Mouse (Mus musculus) stomach, postnatal 0 days (tissue): ENCODE measurements around the gene Meis1. TPM values are rescaled to one million over a fixed set of nuclear protein-coding genes. Genes with fewer than 3 reads are reported as not detected.

Source experiments
- ATAC-seq: fragments of 200-750 bp; cut with Nextera tagmentation; 2 replicates; pipeline ENCODE4 v1.8.0; 2017; ENCODE audit not compliant: low FRiP score, low TSS enrichment
- DNase-seq: peaks from one replicate; pipeline ENCODE4 v3.0.0-alpha.2; 2016; ENCODE audit warnings: low spot score
- H3K27ac ChIP-seq: fragments of 300-500 bp; sonication (generic); replicated peaks from 2 replicates; pipeline ENCODE4 v1.5.1; 2014; ENCODE audit warnings: mild to moderate bottlenecking, control low read depth
- H3K27me3 ChIP-seq: fragments of 300-500 bp; sonication (generic); 2 replicates; pipeline ENCODE4 v1.6.1; 2014; ENCODE audit warnings: low read length; ENCODE audit not compliant: control insufficient read depth, insufficient read depth
- H3K36me3 ChIP-seq: fragments of 300-500 bp; sonication (generic); 2 replicates; pipeline ENCODE4 v1.6.1; 2014; ENCODE audit warnings: low read length, mixed read lengths; ENCODE audit not compliant: control insufficient read depth, insufficient read depth
- H3K4me1 ChIP-seq: fragments of 300-500 bp; sonication (generic); replicated peaks from 2 replicates; pipeline ENCODE4 v1.6.1; 2014; ENCODE audit warnings: antibody characterized with exemption; ENCODE audit not compliant: control insufficient read depth, insufficient read depth
- H3K4me2 ChIP-seq: fragments of 300-500 bp; sonication (generic); replicated peaks from 2 replicates; pipeline ENCODE4 v1.6.1; 2014; ENCODE audit warnings: low read depth, mild to moderate bottlenecking, control low read depth, moderate library complexity
- H3K4me3 ChIP-seq: fragments of 300-500 bp; sonication (generic); 2 replicates; pipeline ENCODE4 v1.5.1; 2014; ENCODE audit warnings: low read depth, low read length, control low read depth
- H3K9ac ChIP-seq: fragments of 300-500 bp; sonication (generic); 2 replicates; pipeline ENCODE4 v1.6.1; 2014; ENCODE audit warnings: mild to moderate bottlenecking, low read length, control low read depth, mixed read lengths
- H3K9me3 ChIP-seq: fragments of 300-500 bp; sonication (generic); 2 replicates; pipeline ENCODE4 v1.6.1; 2016; ENCODE audit warnings: low read length; ENCODE audit not compliant: control insufficient read depth
- CTCF ChIP-seq: IDR thresholded peaks from 2 replicates; pipeline ENCODE4 v1.5.1; 2016; ENCODE audit warnings: antibody characterized with exemption, low read depth, mild to moderate bottlenecking, moderate library complexity
- EP300 ChIP-seq: optimal IDR thresholded peaks from 2 replicates; pipeline ENCODE3; 2016; ENCODE audit warnings: antibody characterized with exemption
- WGBS: fragments of 180-500 bp; shearing (Covaris S2); extraction: QIAGEN DNeasy Blood & Tissue Kit; methylation state at CpG from one replicate; pipeline ENCODE4 v1.1.7; 2014; 5-methylcytosine and 5-hydroxymethylcytosine counted together
- polyA plus RNA-seq: library from polyadenylated mRNA; unstranded; fragments of >200 nt; fragmentation: Nextera tagmentation; extraction: Ambion mirVana; gene quantifications from 2 replicates; pipeline ENCODE4 v1.2.1, GENCODE M21; 2015

Meis1 gene
- polyA plus RNA-seq, 1 experiment from 2014 or later = 48.5 TPM

- DNase-seq (peak; percentile 94), ATAC-seq (peak; percentile 83)
- peak overlapping the region; percentile 99 for H3K27ac ChIP-seq
- H3K4me3 ChIP-seq = peak overlapping the region; percentile 68
- no peaks in the 10 kb centered on the region for H3K27me3 ChIP-seq
- TF ChIP-seq EP300 = no peak
- peak; percentile 42 for TF ChIP-seq CTCF
- no peaks in the 10 kb centered on the region for H3K36me3 ChIP-seq
- WGBS = under 1% methylated on average over 25 of the region's 25 CpGs
- H3K9ac ChIP-seq = peak overlapping the region; percentile 94
- H3K4me2 ChIP-seq = peak overlapping the region; percentile 92
- no peaks in the 10 kb centered on the region for H3K4me1 ChIP-seq
- no peaks in the 10 kb centered on the region for H3K9me3 ChIP-seq
Observed at GRCm38 (mm10) chr11:19020371-19020824, 1.6 kb upstream of the Meis1 start.

GRCm38 (mm10) chr11:19019204-19020171, 703 bp upstream of the Meis1 start:
- Histone ChIP-seq H3K4me3 (peak overlapping the region; percentile 68), H3K4me2 (peak overlapping the region; percentile 92), H3K36me3 (no peaks in the 10 kb centered on the region), H3K27me3 (no peaks in the 10 kb centered on the region), H3K4me1 (no peaks in the 10 kb centered on the region), H3K9me3 (no peaks in the 10 kb centered on the region), H3K27ac (peak overlapping the region; percentile 99), H3K9ac (peak overlapping the region; percentile 94)
- no peak for TF ChIP-seq CTCF
- no peak for TF ChIP-seq EP300
- ATAC-seq = peak; percentile 7; the same call in 1 of the 2 replicates
- peak; percentile 68 for DNase-seq
- 0% methylated on average over 63 of the region's 67 CpGs for WGBS

GRCm38 (mm10) chr11:19017719-19018413, 919 bp downstream of the Meis1 start:
- DNase-seq = no peak
- ATAC-seq = no peak
- no peak for TF ChIP-seq CTCF
- TF ChIP-seq EP300 = no peak

GRCm38 (mm10) chr11:19017262-19017661, 1.5 kb downstream of the Meis1 start:
- DNase-seq (no peak), ATAC-seq (no peak)
- Histone ChIP-seq H3K9ac (peak overlapping the region; percentile 94), H3K36me3 (no peaks in the 10 kb centered on the region), H3K4me3 (peak overlapping the region; percentile 68), H3K27me3 (no peaks in the 10 kb centered on the region), H3K4me2 (peak overlapping the region; percentile 92), H3K4me1 (no peaks in the 10 kb centered on the region), H3K27ac (peak overlapping the region; percentile 99), H3K9me3 (no peaks in the 10 kb centered on the region)
- WGBS = 3% methylated on average over 1 of the region's 1 CpGs
- TF ChIP-seq EP300 = no peak
- no peak for TF ChIP-seq CTCF

More at GRCm38 (mm10) chr11:19017719-19018413, 919 bp downstream of the Meis1 start:
- no peaks in the 10 kb centered on the region for H3K4me1 ChIP-seq
- H3K4me2 ChIP-seq = peak overlapping the region; percentile 92
- peak overlapping the region; percentile 94 for H3K9ac ChIP-seq
- H3K9me3 ChIP-seq = no peaks in the 10 kb centered on the region
- H3K36me3 ChIP-seq = no peaks in the 10 kb centered on the region
- H3K27ac ChIP-seq = peak overlapping the region; percentile 99
- 2% methylated on average over 14 of the region's 14 CpGs for WGBS
- peak overlapping the region; percentile 68 for H3K4me3 ChIP-seq
- H3K27me3 ChIP-seq = no peaks in the 10 kb centered on the region

GRCm38 (mm10) chr11:19016481-19017220, 2.1 kb downstream of the Meis1 start:
- Histone ChIP-seq H3K36me3 (no peaks in the 10 kb centered on the region), H3K9me3 (no peaks in the 10 kb centered on the region), H3K4me3 (peak overlapping the region; percentile 68), H3K27ac (peak overlapping the region; percentile 99), H3K9ac (peak overlapping the region; percentile 94), H3K27me3 (no peaks in the 10 kb centered on the region), H3K4me2 (peak overlapping the region; percentile 92), H3K4me1 (no peaks in the 10 kb centered on the region)
- TF ChIP-seq EP300 = no peak
- TF ChIP-seq CTCF = no peak
- peak; percentile 21 for DNase-seq
- under 1% methylated on average over 10 of the region's 10 CpGs for WGBS
- no peak for ATAC-seq
